Mouse (Mus musculus): Measurements from ENCODE around the gene Pou2f3.
"Not testable (repeated sequence)": the region's sequence is repeated elsewhere in the genome, so short reads cannot be mapped to it uniquely, and the experiment has no call there.

The Pou2f3 gene

GRCm38 (mm10) chr9:43166346-43166745 lies 43.8 kb downstream of the Pou2f3 start:
- no peak for DNase-seq (ENCODE audit: low spot score)

DNA sequence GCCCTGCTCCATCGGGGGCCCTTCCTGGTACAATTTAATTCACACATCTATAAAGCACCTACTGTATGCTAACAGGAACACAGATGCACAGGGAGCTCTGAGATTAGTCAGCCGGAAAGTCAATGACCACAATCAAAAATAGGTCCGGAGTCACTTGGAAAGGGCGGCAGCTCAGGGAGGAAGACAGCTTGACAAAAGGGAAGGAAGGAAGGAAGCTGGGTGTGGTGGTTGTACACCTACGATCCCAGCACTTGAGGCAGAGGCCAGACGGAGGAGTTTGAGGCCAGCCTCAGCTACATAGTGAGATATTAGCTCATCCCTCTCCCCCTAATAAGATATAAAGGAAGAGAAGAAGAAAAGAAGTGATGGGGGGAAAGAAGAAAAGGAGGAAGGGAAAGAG lies 54.2 kb downstream of the Pou2f3 start:
- DNase-seq (ENCODE audit: low spot score), result no peak

- no peak for DNase-seq (ENCODE audit: low spot score)
These were observed 58.4 kb downstream of the Pou2f3 start for GRCm38 (mm10) chr9:43151779-43152178.

DNA sequence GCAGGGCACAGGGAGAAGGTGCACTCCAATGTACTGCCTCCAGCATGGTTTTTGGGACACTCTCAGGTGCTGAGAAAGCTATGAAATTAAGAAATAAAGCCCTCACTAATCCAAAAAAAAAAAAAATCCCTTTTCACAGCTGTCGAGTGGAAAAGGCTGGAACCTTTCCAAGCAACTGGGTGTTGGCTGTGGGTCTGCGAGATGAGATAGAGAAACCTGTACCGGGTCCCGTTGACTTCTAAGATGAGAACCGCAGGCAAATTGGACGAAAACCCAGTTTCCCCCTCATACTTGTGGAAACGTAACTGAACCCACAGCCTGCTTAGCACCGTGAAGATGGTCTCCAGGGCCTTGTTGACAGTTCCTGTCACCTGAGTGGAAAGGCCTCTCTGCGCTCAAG lies 59.2 kb downstream of the Pou2f3 start:
- no peak for DNase-seq (ENCODE audit: low spot score)

- DNase-seq (ENCODE audit: low spot score), result no peak
These were observed 60.1 kb downstream of the Pou2f3 start for GRCm38 (mm10) chr9:43150075-43150474.

DNA sequence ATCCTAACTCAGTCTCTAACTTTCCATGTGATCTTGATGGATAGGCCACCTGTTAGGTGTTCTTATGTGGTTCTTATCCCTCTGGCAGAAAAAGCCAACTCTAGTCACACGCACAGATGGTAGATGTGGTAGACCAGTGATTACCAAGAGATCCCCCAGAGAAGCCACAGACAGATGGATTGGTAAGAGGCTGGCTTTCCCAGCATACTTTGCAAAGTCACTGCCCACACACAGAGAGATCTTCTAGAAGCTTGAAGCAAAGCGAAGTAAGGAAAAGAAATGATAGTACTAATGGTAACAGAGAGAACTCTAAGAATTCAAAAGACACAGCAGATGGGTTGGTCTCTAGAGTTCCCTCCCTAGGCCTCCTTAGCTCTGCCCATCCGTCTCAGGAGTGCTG lies 60.7 kb downstream of the Pou2f3 start:
- DNase-seq (ENCODE audit: low spot score), result no peak

DNA sequence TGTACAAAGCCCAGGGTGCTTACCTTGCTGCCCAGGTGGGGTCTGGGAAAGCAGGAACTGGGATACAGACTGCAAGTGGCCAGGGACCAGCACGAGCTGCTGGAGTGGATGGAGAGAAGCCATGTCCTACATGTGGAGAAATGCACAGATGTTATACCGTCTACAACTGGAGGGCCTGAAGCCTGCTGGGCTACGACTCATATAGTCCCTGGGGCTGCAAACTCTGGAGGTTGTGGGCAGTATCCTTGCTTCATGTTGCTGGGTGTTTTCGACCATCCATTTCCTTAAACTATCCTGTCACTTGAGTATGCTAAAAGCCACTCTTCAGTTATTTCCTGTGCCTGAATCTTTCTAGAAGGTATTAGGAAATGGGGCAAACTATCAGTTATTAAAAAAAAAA lies 65.0 kb downstream of the Pou2f3 start:
- DNase-seq (ENCODE audit: low spot score), result no peak

GRCm38 (mm10) chr9:43144206-43144810 lies 65.9 kb downstream of the Pou2f3 start:
- DNase-seq (ENCODE audit: low spot score), result peak; percentile 26

DNA sequence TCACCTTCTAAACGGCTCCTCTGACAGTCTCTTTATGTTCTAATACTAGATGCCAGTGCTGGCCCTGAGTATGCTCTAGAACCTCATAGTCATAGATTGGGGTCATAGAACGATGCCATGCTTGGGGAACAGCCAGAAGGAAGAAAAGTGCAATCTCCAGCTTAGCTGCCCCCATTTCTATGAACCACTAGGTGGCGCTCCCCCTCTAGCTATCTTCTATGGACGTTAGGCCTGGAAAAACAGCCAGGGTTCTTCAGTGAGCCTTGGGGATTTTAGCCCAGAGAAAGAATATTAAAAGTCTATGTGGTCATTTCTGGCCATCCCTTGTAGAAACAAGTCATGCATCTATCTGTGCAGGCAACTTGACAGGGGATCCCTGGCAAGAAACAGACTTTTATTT lies 68.3 kb downstream of the Pou2f3 start:
- DNase-seq (ENCODE audit: low spot score), result peak; percentile 84

DNA sequence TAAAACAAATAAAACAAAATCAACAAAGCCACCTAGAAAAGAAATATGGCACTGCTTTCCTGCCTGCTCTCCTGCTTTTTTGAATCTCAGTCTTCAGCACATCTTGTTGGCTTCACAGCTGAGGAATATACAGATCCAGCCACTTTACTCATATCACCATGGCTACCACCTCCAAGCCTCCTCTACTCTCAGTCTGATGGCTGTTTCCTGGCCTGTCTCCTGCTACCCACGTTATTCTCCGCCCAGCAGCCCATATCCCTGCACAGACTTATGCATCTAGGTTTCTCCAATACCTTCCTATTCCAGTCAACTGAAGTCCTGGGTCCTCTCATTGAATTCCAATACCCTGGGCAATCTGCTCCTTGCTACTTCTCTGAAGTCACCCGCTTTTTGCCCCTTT lies 76.6 kb downstream of the Pou2f3 start:
- no peak for DNase-seq (ENCODE audit: low spot score)

DNA sequence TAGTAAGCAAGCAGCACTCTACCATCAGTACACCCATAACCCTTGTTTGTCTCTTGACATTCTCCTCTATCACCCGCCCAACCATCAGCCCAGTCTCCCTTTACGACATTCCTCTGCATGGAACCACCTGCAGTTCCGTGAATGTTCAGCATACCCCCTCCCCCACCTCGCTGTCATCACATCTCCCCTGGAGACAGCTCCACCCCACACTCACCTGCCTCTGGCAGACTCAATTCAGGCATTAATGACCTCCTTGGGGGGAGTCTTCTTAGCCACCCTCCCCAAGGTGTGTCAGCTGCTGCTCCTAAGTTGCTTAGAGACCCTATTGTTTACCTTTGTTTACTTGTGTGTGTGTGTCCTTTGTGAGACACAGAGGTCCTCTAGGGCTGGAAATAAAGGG lies 77.8 kb downstream of the Pou2f3 start:
- DNase-seq (ENCODE audit: low spot score), result no peak

GRCm38 (mm10) chr9:43131940-43132339 lies 78.2 kb downstream of the Pou2f3 start:
- no peak for DNase-seq (ENCODE audit: low spot score)

DNA sequence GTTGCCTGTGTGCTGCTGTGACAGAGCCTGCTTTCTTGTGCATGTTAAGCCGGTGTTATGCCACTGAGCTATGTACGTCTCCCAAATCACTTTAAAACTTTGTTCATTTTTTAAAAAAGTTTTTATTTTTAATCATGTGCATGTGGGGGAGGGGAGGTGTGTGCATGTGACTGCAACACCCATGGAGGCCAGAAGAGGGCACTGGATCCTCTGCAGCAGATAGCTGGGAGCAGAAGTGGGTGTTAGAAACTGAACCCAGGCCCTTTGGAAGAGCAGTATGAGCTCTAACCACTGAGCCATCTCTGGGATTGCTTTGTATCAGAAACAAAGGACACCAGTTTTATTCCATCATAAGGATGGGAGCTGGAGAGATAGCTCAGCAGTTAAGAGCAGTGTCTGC lies 79.5 kb downstream of the Pou2f3 start:
- DNase-seq (ENCODE audit: low spot score), result no peak

DNA sequence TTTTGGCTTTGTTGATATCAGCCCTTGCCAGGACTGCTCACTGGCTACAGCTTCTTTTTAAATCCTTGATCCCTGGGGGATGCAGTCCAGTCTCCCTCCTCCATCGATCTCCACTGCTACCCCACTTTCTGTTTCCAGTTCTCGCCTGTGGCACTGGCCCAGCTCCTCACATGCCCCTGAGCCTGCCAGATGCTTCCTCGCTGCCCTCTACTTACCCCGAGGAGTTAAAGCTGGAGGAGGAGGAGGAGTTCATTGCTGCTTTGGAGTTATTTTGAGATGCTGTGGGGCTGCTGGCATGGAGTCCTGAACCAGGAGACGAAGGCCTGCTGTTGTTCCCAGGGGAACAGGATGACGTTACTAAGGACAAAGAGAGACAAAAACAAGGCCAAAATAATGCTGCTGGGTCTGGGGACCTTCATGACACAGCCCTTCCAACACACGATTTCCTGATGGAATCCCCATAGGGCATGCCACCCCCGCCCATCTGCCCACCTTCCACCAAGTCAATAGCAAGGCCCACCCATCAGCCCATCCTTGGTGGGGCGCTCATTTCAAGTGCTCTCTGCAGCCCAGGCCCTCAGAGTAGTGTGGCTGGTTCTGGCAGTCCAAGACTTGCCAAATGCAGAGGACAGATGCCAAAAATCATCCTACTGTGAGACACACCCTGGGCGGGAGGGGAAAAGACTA lies 82.9 kb downstream of the Pou2f3 start:
- no peak for DNase-seq (ENCODE audit: low spot score)

- DNase-seq (ENCODE audit: low spot score), result no peak
These were observed 87.8 kb downstream of the Pou2f3 start for GRCm38 (mm10) chr9:43122379-43122778.

DNA sequence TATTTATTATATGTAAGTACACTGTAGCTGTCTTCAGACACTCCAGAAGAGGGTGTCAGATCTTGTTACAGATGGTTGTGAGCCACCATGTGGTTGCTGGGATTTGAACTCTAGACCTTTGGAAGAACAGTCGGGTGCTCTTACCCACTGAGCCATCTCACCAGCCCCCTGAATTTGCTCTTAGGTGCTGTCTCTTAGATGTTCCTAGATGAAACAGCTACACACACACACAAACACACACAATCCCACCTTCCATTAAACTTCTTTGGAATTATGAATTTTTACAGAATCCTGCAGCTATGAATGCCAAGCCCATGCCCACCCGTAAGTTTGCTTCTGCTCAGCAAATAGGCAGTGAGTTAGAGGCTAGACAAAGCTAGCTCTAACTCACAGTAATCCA lies 88.2 kb downstream of the Pou2f3 start:
- DNase-seq (ENCODE audit: low spot score), result not testable (repeated sequence)

DNA sequence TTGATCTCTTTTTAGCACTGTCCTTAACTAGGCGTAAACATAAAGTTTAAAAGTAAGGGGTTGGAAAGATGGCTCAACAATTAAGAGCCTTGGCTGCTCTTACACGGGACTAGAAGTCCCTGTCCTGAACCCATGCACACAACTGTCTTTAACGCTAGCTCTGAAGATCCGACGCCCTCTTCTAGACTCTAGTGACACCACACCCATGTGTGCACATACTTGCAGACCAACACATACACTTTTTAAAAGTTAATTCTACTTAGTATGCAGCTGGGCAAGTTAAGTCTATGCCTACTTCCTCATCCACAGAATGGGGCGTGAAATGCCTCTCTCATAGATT lies 93.2 kb downstream of the Pou2f3 start:
- DNase-seq (ENCODE audit: low spot score), result no peak

GRCm38 (mm10) chr9:43116134-43116996 lies 93.8 kb downstream of the Pou2f3 start, which contains the start of gene Tmem136:
Tmem136 (minus strand) TSS chr9:43116570.
- DNase-seq (ENCODE audit: low spot score), result peak; percentile 84

DNA sequence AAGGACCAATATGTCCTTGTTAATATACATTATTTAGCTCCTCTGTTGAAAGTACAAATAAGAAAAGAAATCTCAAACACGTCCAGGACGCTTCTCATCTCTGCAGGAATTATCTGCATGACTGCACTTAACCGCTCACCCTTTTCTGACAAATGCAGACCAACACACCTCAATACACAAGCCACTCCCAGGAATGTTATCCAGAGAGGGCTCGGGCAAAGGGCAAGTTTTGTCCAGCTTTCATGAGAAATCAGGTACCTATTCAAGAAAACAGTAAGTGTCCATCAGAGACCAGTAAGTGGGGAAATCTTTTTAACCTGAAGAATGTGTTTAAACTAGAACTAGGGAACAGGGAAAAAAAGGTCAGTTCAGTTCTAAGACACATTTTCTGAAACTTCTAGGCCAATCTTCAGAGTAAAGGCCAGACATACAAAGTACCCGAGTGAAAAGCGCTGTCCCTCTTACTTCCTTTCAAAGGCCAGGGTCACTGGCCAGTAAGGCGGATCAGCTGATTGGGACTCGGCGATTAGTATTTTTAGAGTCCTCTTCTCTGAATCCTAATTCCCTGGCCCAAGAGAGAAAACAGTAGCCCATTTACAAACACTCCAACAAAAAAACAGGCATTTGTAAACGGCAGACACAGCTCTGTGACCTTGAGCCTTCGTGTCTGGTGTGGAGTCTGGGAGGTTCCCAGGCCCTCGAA lies 94.6 kb downstream of the Pou2f3 start:
- DNase-seq (ENCODE audit: low spot score), result peak; percentile 40

GRCm38 (mm10) chr9:43114833-43115232 lies 95.3 kb downstream of the Pou2f3 start:
- no peak for DNase-seq (ENCODE audit: low spot score)

- DNase-seq (ENCODE audit: low spot score), result no peak
These were observed 99.7 kb downstream of the Pou2f3 start for GRCm38 (mm10) chr9:43110286-43110980.

DNA sequence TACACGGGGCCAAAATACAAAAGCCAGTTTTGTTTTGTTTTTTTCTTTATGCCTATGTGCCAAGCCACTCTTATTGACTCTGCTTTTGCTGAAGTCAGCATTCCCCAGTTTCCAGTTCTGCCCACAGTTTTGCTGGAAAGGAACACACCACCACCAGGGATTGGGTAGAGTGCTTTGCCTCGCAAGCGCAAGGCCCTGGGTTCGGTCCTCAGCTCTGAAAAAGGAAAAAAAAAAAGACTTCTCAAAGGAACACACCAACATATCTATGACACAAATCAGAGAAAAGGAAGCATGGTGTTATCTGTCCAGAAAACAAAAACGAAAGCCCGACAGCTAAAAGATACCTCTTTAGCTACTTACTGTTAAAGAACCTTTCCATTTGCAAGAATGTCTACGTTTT lies 101.0 kb downstream of the Pou2f3 start:
- no peak for DNase-seq (ENCODE audit: low spot score)

All from embryo, embryonic 10.5 days (tissue).